In genomic region chr9:84110616-84111015, GRCm38 (mm10) we compare ENCODE assay signal across 9 mouse cellular contexts.
DNase-seq lines count a peak whose midpoint lies in the region; ATAC-seq and TF ChIP-seq lines count a peak whose summit lies in the region.
"Had no signal": no experiment of that assay in that cellular context is flagged by ENCODE, and none has a peak within 500 bp of the region (broad histone marks: within the 10 kb centered on the region; RNA-seq: fewer than 3 reads in every experiment).

No protein-coding gene starts in this region.

- TF ChIP-seq CTCF in cortical plate, adult 2 months (IDR thresholded peaks at IDR 0.05; ENCODE audit: extremely low read depth, insufficient read depth, low read length), result no peak

- peak overlapping the region; percentile 32 for H3K4me2 ChIP-seq in heart, embryonic 14.5 days (ENCODE audit: low read length)
- H3K4me2 ChIP-seq in limb, embryonic 15.5 days, result peak overlapping the region; percentile 30

- peaks cover 7 to 10% of the 10 kb centered on the region in 2 experiments for H3K4me1 ChIP-seq in heart, embryonic 14.5 days (ENCODE audit: control insufficient read depth in 2 of 2, insufficient read depth in 2 of 2, low read length in 2 of 2)
- H3K4me1 ChIP-seq in cortical plate, adult 2 months (ENCODE audit: control insufficient read depth, insufficient read depth, low read length), result peaks cover 4% of the 10 kb centered on the region
- peaks cover 49% of the 10 kb centered on the region for H3K4me1 ChIP-seq in forebrain, embryonic 10.5 days
- H3K4me1 ChIP-seq in limb, embryonic 15.5 days, result peaks cover 23% of the 10 kb centered on the region; the same call in 1 of the 2 replicates

- 66% methylated on average over 11 of the region's 11 CpGs for WGBS in heart, embryonic 14.5 days
- 62% methylated on average over 11 of the region's 11 CpGs for WGBS in forebrain, embryonic 10.5 days
- 27% methylated on average over 11 of the region's 11 CpGs for WGBS in limb, embryonic 15.5 days

- H3K27ac ChIP-seq in heart, embryonic 14.5 days (replicated peaks in 1 of 2; ENCODE audit: control insufficient read depth in 1 of 2, insufficient read depth in 1 of 2, low read depth in 2 of 2, low read length in 2 of 2), result no peak overlapping the region
- 0 out of 2 replicates have a peak overlapping the region, but pooled peaks have one; percentile 62 for H3K27ac ChIP-seq in cortical plate, adult 2 months (ENCODE audit: insufficient read depth, low read length)
- H3K27ac ChIP-seq in forebrain, embryonic 10.5 days, result peak overlapping the region; percentile 48; the same call in 1 of the 2 replicates
- H3K27ac ChIP-seq in limb, embryonic 15.5 days, result peak overlapping the region; percentile 44; the same call in 1 of the 2 replicates

- no peak for ATAC-seq in heart, embryonic 14.5 days (ENCODE audit: insufficient number of reproducible peaks, insufficient read depth, low FRiP score, low read depth)
- ATAC-seq in limb, embryonic 15.5 days (ENCODE audit: insufficient number of reproducible peaks, low FRiP score, low TSS enrichment, low read depth), result no peak

- no peaks in the 10 kb centered on the region for H3K27me3 ChIP-seq in heart, embryonic 14.5 days (ENCODE audit: control insufficient read depth, insufficient read depth, low read length)
- H3K27me3 ChIP-seq in forebrain, embryonic 10.5 days (ENCODE audit: poor library complexity, severe bottlenecking), result no peaks in the 10 kb centered on the region
- H3K27me3 ChIP-seq in limb, embryonic 15.5 days, result no peaks in the 10 kb centered on the region

- no peak overlapping the region for H3K4me3 ChIP-seq in heart, embryonic 14.5 days (ENCODE audit: control insufficient read depth in 1 of 2, insufficient read depth in 1 of 2, low read depth in 1 of 2, low read length in 2 of 2)
- H3K4me3 ChIP-seq in cortical plate, adult 2 months (ENCODE audit: insufficient read depth, low read length), result no peak overlapping the region
- H3K4me3 ChIP-seq in forebrain, embryonic 10.5 days, result no peak overlapping the region
- H3K4me3 ChIP-seq in limb, embryonic 15.5 days, result no peak overlapping the region
- H3K4me3 ChIP-seq: erythroblast, embryonic 14.5 days had no signal

- intact Hi-C loops in heart, postnatal 25 days (cut with DNase I), result no loop called here

- no peak overlapping the region for H3K9ac ChIP-seq in heart, embryonic 14.5 days (ENCODE audit: low read length)
- H3K9ac ChIP-seq in limb, embryonic 15.5 days, result no peak overlapping the region

- TF ChIP-seq POLR2A in cortical plate, adult 2 months (IDR thresholded peaks at IDR 0.05; ENCODE audit: extremely low read depth, insufficient read depth, low read length), result no peak

- DNase-seq in heart, postnatal 25 days (ENCODE audit: low spot score), result no peak
- DNase-seq in forebrain, embryonic 10.5 days (ENCODE audit: extremely low spot score, low spot score), result no peak
- no peak for DNase-seq in spleen, adult 18-20 months
- DNase-seq in layer of hippocampus, adult 9-10 months (ENCODE audit: low spot score), result no peak
- no peak for DNase-seq in spleen, postnatal 14 days (ENCODE audit: low spot score in 2 of 2)

- H3K9me3 ChIP-seq in heart, embryonic 14.5 days (ENCODE audit: control insufficient read depth, low read length), result no peaks in the 10 kb centered on the region
- H3K9me3 ChIP-seq in forebrain, embryonic 10.5 days, result no peaks in the 10 kb centered on the region
- H3K9me3 ChIP-seq in limb, embryonic 15.5 days, result no peaks in the 10 kb centered on the region

- no peaks in the 10 kb centered on the region for H3K36me3 ChIP-seq in heart, embryonic 14.5 days (ENCODE audit: control insufficient read depth, insufficient read depth, low read length)
- no peaks in the 10 kb centered on the region for H3K36me3 ChIP-seq in forebrain, embryonic 10.5 days (replicated peaks)
- no peaks in the 10 kb centered on the region for H3K36me3 ChIP-seq in limb, embryonic 15.5 days

Comparison
In these comparisons a context has a peak if more than half of its experiments do, and no peak if none do; other contexts are left out.
1. H3K27ac ChIP-seq: peak in cortical plate, adult 2 months (single experiment), forebrain, embryonic 10.5 days (single experiment) and limb, embryonic 15.5 days (single experiment); none in heart, embryonic 14.5 days (0 of 2).